Mouse (Mus musculus) stomach, postnatal 0 days (tissue): ENCODE measurements around the gene Ddx39b.

ENCODE experiments used
- CTCF ChIP-seq: IDR thresholded peaks from 2 replicates; pipeline ENCODE4 v1.5.1; 2016; ENCODE audit warnings: antibody characterized with exemption, low read depth, mild to moderate bottlenecking, moderate library complexity
- EP300 ChIP-seq: optimal IDR thresholded peaks from 2 replicates; pipeline ENCODE3; 2016; ENCODE audit warnings: antibody characterized with exemption

DNA sequence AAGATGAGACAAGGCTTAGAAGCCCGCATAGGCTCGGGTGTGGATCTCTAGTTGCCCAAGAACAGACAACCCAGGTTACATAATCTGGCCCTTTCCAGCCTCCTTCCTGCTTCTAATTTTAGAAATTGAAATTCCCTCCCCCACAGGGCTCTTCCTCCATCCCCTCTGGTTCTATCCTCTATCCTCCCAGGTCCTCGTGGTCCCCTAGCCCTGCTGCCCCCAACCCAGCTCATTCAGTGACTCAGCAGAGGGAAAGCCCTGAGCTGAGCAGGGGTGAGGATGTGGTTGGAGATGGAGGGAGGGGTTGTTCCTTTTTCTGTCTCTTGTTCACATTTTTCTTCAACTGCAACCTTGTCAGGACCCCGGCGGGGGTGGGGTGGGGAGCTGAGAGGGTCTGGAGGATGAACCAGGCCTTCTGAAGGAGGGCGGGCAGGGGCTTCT, 21.9 kb upstream of the Ddx39b start:
- TF ChIP-seq CTCF, result no peak
- no peak for TF ChIP-seq EP300
